Mouse (Mus musculus): ENCODE data around the gene Hsd17b6. TPM values are rescaled to one million over a fixed set of nuclear protein-coding genes. Genes with fewer than 3 reads are reported as not detected.

Hsd17b6 gene
- polyA plus RNA-seq, 1 experiment = not detected

DNA sequence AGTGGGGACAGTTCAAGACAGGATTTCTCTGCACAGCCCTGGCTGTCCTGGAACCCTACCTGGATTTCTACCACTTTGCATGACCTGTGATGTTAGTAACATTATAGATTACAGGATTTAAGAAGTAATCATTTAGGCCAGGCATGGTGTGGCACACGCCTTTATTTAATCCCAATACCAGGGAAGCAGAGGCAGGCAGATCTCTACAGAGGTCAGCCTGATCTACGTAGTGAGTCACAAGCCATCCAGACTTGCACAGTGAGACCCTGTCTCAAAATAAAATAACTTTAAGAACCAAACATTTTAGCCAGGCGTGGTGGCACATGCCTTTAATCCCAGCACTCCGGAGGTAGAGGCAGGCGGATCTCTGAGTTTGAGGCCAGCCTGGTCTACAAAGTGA lies 14.8 kb upstream of the Hsd17b6 start:
- TF ChIP-seq GATA1 (IDR thresholded peaks at IDR 0.05; ENCODE audit: low read length) = no peak

DNA sequence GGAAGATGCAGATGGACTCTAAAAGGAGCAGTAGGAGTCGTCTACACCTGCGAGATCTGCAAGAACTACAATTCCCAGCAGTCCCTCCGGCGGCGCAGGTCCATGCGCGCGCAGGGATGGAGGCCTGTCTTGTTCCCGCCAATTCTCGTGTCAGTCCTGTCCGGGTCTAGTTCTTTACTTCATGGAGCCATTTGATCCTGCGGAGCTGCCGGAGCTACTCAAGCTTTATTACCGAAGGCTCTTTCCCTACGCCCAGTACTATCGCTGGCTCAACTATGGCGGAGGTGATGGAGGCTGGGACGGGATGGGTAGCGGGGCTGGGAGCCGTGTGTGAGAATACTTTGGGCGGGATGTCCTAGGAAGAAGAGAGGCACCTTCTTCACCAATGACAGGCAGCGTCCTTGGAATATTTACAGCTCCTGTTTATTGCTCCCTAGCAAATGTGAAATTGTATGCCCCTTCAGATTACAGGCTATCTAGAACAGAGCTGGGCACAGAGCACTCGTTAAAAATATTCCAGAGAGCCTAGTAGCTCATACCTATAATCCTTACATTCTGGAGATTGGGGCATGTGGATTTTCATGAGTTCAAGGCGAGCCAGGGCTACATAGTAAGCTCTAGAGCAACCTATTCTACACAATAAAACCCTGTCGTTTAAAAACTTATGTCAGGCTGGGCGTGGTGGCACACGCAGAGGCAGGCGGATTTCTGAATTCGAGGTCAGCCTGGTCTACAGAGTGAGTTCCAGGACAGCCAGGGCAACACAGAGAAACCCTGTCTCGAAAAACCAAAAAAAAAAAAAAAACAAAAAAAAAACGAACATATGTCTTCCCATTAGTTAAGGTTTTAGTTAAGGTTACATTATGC lies 7.9 kb upstream of the Hsd17b6 start, which contains the start of gene Prim1:
Prim1 (plus strand) TSS at position 101 of the 867 bp plus-strand sequence.
- no peak for TF ChIP-seq GATA1 (IDR thresholded peaks at IDR 0.05; ENCODE audit: low read length)

DNA sequence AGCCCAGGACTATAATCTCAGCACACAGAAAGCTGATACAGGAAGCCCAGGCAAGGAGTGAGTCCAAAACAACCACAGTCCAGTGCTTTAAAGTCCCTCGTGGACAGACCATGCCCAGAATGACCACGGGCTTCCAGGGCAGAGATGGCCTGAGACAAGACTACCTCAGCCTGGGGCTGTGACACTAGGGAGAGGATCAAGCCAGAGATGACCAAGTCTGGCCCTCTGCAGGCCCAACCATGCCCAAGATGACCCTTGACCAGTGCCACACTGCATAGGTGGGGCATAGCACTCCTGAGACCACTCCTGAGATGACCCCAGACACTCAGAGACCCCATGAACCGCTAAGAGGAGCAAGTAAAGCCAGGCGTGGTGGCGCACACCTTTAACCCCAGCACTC lies 2.3 kb upstream of the Hsd17b6 start:
- no peak for TF ChIP-seq GATA1 (IDR thresholded peaks at IDR 0.05; ENCODE audit: low read length)

DNA sequence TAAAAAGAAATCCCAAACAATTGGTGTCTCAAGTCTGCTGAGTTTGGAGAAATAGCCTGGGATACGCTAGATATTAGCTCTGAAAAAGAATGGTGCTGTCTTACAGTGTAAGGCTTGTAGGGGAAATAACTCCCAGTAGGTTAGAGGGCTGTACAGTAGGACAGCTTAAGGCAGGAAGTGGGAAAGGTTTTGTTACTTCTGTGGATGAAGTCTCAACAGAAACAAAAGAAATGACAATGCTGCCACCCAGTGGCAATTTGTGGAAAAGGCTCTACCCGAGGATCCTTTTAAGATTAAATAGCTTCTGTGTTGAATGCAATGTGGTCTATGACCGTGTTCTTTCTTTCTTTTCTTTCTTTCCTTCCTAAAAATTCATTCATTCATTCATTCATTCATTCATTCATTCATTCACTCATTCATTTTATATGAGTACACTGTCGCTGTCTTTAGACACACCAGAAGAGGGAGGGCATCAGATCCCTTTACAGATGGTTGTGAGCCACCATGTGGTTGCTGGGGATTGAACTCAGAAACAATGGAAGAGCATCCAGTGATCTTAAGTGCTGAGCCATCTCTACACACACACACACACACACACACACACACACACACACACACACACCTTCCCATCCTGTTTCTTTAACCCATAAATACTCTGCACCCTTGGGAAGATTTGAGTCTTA lies 937 bp upstream of the Hsd17b6 start:
- no peak for TF ChIP-seq GATA1 (IDR thresholded peaks at IDR 0.05; ENCODE audit: low read length)

DNA sequence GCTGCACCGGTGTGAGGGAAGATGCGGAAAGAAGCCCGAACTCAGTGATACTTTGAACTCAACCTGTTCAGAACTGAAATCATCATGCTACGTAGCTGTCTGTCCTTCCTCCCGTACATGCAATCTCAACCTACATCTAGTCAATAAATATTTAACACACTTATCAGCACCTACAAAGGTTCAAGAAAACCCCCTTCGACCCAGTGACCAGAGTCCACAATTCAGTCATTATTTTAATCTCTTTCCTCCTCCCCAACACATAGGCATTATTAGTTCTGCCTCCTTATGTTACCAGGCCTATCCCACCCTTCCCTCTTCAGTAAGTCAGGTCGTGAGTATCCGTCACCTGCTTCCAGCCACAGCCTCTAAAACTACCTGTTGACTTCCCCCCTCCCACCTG lies 1.9 kb downstream of the Hsd17b6 start:
- no peak for TF ChIP-seq GATA1 (IDR thresholded peaks at IDR 0.05; ENCODE audit: low read length)

DNA sequence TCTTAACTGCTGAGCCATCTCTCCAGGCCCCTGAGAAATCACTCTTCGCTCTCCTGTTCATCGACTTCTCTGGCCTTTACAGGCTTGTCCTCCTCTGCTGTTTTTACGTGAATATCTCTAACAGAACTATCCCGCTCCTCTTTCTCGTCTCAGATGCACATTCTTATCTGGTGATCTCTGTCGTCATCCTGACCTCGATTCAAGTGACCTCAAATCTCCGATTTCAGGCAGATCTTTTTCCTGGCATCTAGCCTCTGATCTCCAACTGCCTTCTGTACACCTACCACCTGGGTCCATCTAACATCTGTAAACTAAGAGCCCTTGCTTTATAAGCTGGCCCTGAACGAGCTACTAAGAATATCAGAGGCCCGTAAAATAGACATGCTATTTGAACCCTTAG lies 2.5 kb downstream of the Hsd17b6 start:
- no peak for TF ChIP-seq GATA1 (IDR thresholded peaks at IDR 0.05; ENCODE audit: low read length)

DNA sequence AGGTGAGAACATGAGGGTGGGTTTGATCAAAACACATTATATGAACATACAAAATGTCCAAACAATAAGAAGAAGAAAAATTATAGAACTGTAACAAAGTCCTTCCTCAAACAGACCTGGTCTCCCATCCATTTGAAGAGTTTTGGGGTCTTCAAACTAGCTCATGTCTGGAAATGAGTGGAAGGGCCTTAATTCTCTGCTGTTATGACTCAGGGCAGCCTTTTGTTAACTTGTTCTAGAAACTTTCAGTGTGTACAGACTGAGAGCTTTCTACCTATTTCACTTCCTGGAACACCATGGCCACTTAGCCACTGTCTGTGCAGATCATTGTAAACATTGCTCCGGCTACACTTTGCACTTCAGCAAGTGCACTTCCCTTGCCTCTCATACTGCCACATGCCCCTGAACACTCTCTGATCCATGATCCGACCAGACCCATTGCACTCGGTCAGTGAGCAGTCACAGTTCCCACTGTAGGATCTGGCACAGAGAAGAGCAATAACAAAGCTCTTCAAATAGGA lies 4.1 kb downstream of the Hsd17b6 start:
- TF ChIP-seq GATA1 (IDR thresholded peaks at IDR 0.05; ENCODE audit: low read length) = no peak

DNA sequence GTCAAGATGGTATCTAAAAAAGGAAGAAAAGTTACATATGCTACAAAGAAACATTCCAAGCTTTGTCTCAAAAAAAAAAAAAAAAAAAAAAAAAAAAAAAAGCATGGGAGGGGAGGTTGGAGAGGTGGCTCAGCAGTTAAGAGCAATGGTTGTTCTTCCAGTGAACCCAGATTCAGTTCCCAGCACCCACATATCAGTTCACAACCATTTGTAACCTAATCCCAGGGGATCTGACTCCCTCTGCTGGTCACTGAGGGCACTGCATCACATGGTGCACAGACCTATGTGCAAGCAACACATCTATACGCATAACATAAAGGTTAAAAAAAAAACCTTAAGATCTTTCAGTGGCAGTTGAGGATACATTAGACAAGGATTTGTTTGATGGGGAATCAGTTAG lies 9.2 kb downstream of the Hsd17b6 start:
- no peak for TF ChIP-seq GATA1 (IDR thresholded peaks at IDR 0.05; ENCODE audit: low read length)

DNA sequence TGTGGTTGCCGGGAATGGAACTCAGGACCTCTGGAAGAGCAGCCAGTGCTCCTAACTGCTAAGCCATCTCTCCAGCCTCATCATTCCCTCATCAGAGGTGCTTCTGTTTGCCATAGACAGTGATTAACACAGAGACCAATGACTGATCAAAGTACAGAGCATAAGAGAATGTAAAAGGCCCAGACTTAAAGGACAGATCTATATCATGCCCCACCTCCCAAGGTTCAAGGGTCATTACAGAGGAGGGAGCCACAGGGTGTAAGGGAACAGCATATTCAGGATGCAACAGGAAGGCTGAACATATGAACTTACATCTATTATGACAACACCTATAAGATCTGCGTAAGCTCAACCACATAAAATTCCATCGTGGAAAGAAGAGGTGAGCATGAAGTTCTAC lies 10.7 kb downstream of the Hsd17b6 start:
- TF ChIP-seq GATA1 (IDR thresholded peaks at IDR 0.05; ENCODE audit: low read length) = no peak

DNA sequence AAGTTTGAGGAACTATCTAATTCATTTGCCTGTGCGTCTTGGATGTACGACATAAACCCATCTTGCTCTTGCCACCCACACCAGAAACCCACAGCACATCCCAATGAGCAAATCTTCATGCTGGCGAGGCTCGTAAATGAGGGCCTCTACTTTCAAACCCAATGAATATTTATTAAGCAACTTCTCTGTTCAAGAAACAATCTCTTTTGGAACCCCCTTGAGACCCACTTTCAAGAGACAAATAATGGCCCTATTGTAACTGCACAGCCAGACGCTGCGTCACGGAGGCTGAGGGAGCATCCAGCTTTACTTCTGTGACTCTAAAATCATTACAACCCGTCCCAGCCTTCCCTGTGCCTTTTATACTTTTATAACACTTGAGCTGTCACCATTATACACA lies 21.8 kb downstream of the Hsd17b6 start:
- no peak for TF ChIP-seq GATA1 (IDR thresholded peaks at IDR 0.05; ENCODE audit: low read length)

DNA sequence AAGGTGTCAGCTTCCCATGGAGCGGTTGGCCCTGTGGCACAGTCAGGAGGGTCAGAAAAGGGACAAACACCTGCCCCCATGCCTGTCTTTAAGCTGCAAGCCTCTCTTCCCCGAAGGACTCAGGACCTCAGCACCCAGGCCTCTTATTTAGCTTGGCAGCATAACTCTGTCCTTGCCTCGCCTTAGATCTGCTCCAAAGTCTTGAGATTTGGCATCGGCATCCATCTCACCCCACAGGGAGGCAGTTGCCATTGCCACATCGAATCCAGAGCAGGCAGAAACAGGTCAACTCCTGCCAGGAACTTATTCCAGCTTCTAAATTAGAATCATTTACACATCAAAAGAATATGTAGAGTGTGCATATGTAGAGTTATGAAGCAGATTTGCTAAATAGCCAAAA lies 22.8 kb downstream of the Hsd17b6 start:
- no peak for TF ChIP-seq GATA1 (IDR thresholded peaks at IDR 0.05; ENCODE audit: low read length)

DNA sequence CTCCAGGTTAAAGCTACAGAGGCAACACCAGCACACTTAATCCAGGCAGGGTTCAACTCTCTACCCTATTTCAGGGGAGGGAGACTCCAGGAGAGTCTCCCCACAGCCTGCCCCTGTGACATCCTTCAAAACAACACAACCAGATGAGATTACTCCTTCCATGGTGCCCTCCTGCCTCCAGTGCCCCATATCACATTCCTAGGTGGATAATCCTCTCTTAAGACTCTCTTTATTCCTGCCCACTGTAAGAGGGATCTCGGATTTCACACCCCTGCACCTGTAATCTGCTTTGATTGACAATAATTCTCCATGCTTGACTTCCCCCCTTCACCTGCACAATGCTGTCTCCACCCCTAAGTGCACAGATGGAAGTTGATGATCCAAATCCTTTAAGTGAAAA lies 31.9 kb downstream of the Hsd17b6 start:
- no peak for TF ChIP-seq GATA1 (IDR thresholded peaks at IDR 0.05; ENCODE audit: low read length)

DNA sequence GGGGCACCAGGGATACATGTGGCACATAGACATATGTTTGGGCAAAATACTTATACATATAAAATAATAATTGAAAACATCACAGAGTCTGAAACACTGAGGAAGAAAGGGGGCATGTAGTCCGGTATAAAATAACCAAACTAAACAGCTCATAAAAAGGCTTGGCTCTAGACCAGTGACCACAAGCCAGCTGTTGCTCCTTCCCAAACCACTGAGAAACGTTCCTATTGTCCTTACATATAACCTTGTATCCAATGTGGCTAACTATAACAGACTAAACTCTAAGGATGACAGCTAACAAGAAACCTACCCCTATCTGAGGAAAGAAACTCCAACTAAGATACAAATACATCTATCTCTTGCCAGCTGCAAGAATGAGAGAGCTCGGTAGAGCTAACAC lies 33.3 kb downstream of the Hsd17b6 start:
- TF ChIP-seq GATA1 (IDR thresholded peaks at IDR 0.05; ENCODE audit: low read length) = no peak

DNA sequence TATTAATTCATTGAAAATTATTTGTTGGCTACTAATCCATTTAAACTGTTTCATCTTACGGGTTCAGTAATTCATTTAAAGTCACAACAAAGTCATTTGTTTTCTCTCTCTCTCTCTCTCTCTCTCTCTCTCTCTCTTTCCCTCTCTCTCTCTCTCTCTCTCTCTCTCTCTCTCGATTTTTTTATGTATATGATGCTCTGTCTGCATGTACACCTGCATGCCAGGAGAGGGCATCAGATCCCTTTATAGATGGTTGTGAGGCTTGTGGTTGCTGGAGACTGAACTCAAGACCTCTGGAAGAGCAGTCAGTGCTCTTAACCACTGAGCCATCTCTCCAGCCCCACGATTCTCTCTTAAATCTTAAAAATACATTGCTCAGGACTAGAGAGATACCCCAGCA lies 36.3 kb downstream of the Hsd17b6 start:
- TF ChIP-seq GATA1 (IDR thresholded peaks at IDR 0.05; ENCODE audit: low read length) = no peak

DNA sequence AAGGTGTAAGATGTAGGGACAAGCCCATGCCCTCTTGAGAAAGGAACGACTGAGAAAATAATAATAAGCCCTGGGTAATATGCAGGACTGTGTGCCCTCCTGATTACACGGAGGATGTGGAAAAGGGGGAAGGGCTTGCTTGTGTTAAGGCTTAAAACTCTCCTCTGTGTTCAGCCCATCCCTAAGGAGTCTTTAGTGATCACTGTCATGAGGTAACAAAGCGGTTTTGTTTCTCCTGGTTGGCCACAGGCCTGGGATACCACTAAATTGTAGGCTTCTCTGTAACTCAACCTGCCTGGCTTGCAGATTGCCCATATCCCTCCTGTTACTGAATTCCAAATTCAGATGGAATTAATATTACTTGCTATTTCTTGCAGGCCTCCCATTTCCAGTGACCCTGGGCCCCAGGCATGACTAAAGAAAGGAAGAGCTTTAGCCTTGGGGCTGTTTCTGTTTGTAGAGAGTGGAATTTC lies 37.0 kb downstream of the Hsd17b6 start:
- no peak for TF ChIP-seq GATA1 (IDR thresholded peaks at IDR 0.05; ENCODE audit: low read length)

DNA sequence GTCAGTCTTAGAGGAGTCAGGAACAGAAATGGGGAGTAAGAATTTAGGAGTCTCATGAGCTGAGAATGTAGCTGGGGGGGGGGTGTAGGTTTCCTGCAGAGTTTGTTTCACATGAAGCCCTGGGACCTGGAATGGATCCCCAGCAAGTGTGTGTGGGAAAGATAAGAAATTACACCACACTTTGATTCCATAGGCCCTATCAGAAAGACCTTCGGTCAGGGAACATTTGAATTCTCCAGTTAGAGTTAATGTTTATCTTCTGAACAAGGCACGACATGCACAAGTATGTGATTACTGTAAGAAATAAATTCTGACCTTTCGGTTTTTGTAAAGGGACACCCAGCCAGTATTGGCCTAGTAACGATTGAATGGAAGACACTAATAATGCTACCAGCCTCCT lies 37.6 kb downstream of the Hsd17b6 start:
- no peak for TF ChIP-seq GATA1 (IDR thresholded peaks at IDR 0.05; ENCODE audit: low read length)
